Mouse (Mus musculus) sigmoid colon, adult 10 weeks (tissue): ENCODE data around the gene Olfr612. TPM values are rescaled to one million over a fixed set of nuclear protein-coding genes. Genes with fewer than 3 reads are reported as not detected.

Experiments used
- polyA plus RNA-seq: library from polyadenylated mRNA; stranded (reverse); fragments of 350-450 nt; fragmentation: Illumina TruSeq; extraction: RNeasy Lipid Tissue Mini Kit (QIAGEN cat#74804); gene quantifications from one replicate; pipeline ENCODE4 v1.2.3, GENCODE M21; 2014; ENCODE audit warnings: low read depth, low replicate concordance

The Olfr612 gene
- polyA plus RNA-seq, result not detected

GRCm38 (mm10) chr7:103542617-103543016 lies at the start of gene Olfr612:
Gene Olfr612, minus strand, starts transcription at chr7:103542717.

GRCm38 (mm10) chr7:103589803-103590202 lies 47.3 kb upstream of the Olfr612 start, which contains the start of gene Olfr618:
Gene Olfr618, plus strand, starts transcription at chr7:103590103.

DNA sequence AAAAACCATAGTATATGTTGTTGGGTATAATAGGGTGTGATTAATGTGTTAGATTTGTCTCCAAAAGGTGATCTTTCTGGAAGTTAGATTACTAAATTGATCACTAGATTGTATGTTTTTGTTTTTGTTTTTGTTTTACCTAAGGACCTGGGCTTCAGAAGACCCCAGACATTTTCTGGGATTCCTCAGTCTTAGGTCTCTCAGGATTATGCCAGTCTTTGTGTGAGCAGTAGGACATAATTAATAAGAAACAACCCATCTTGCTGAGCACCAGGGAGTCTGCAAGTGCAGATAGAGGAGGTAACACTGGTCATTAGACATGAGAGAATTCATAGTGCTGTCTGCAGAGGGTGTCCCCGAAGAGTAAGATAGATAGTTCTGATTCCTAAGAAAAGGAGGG lies 30.2 kb upstream of the Olfr612 start, which contains the start of gene Olfr617:
TSS of gene Olfr617 (plus strand) at position 301 of the 400 bp plus-strand sequence.

GRCm38 (mm10) chr7:103569043-103569442 lies 26.5 kb upstream of the Olfr612 start, which contains the start of gene Olfr616:
Gene Olfr616, minus strand, starts transcription at chr7:103569143.

DNA sequence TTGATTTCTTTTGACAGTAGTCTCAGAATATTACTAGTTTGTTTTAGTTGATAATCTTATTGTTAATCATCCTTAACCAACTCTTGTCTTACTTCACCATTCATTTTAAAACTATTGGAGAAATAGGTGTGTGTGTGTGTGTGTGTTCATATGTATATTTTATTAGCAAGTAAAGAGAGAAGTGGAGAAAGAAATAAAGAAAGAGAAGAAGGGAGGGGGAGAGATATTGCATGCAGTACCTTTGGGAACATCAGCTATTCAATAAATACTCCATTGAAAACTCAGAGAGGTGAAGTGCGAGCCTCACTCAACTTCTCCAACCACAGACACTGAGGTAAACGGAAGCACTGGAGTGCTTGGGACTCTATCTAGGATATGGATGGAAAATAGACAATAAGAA lies 13.3 kb upstream of the Olfr612 start, which contains the start of gene Olfr615:
TSS of gene Olfr615 (plus strand) at position 301 of the 400 bp plus-strand sequence.

GRCm38 (mm10) chr7:103547774-103548173 lies 5.3 kb upstream of the Olfr612 start, which contains the start of gene Olfr613:
Gene Olfr613, plus strand, starts transcription at chr7:103548074.

GRCm38 (mm10) chr7:103520746-103521145 lies 21.8 kb downstream of the Olfr612 start, which contains the start of gene Olfr611:
Gene Olfr611, minus strand, starts transcription at chr7:103520846.

GRCm38 (mm10) chr7:103512022-103512421 lies 30.5 kb downstream of the Olfr612 start, which contains the start of gene Olfr610:
Gene Olfr610, minus strand, starts transcription at chr7:103512122.

GRCm38 (mm10) chr7:103497962-103498361 lies 44.6 kb downstream of the Olfr612 start, which contains the start of gene Olfr609:
Gene Olfr609, minus strand, starts transcription at chr7:103498062.

Other genes with a start within 250 kb of the Olfr612 start
- gene Olfr596, start 237.1 kb downstream of the Olfr612 start, polyA plus RNA-seq, result not detected
- not detected for gene Olfr597, start 226.4 kb downstream of the Olfr612 start, polyA plus RNA-seq
- not detected for gene Olfr598, start 219.1 kb downstream of the Olfr612 start, polyA plus RNA-seq
- not detected for gene Olfr599, start 206.8 kb downstream of the Olfr612 start, polyA plus RNA-seq
- not detected for gene Olfr600, start 193.0 kb downstream of the Olfr612 start, polyA plus RNA-seq
- not detected for gene Olfr601, start 180.1 kb downstream of the Olfr612 start, polyA plus RNA-seq
- gene Olfr603, start 156.5 kb downstream of the Olfr612 start, polyA plus RNA-seq, result not detected
- not detected for gene Usp17lc, start 127.6 kb downstream of the Olfr612 start, polyA plus RNA-seq
- gene Olfr605, start 97.3 kb downstream of the Olfr612 start, polyA plus RNA-seq, result not detected
- gene Olfr606, start 93.7 kb downstream of the Olfr612 start, polyA plus RNA-seq, result not detected
- not detected for gene Olfr607, start 78.6 kb downstream of the Olfr612 start, polyA plus RNA-seq
- not detected for gene Olfr608, start 72.8 kb downstream of the Olfr612 start, polyA plus RNA-seq
- not detected for gene Olfr609, start 44.7 kb downstream of the Olfr612 start, polyA plus RNA-seq
- gene Olfr610, start 30.6 kb downstream of the Olfr612 start, polyA plus RNA-seq, result not detected
- gene Olfr611, start 21.9 kb downstream of the Olfr612 start, polyA plus RNA-seq, result not detected
- gene Olfr613, start 5.4 kb upstream of the Olfr612 start, polyA plus RNA-seq, result not detected
- gene Olfr615, start 13.4 kb upstream of the Olfr612 start, polyA plus RNA-seq, result not detected
- gene Olfr616, start 26.4 kb upstream of the Olfr612 start, polyA plus RNA-seq, result not detected
- gene Olfr617, start 30.3 kb upstream of the Olfr612 start, polyA plus RNA-seq, result not detected
- gene Olfr618, start 47.4 kb upstream of the Olfr612 start, polyA plus RNA-seq, result not detected
- not detected for gene Olfr619, start 57.9 kb upstream of the Olfr612 start, polyA plus RNA-seq
- not detected for gene Olfr620, start 69.8 kb upstream of the Olfr612 start, polyA plus RNA-seq
- gene Olfr622, start 100.0 kb upstream of the Olfr612 start, polyA plus RNA-seq, result not detected
- gene Olfr623, start 121.0 kb upstream of the Olfr612 start, polyA plus RNA-seq, result not detected
- 0.38 TPM for gene Olfr624, start 128.5 kb upstream of the Olfr612 start, polyA plus RNA-seq
- gene Olfr625-ps1, start 140.0 kb upstream of the Olfr612 start, polyA plus RNA-seq, result not detected
- not detected for gene Olfr243, start 172.0 kb upstream of the Olfr612 start, polyA plus RNA-seq
- gene Olfr628, start 187.7 kb upstream of the Olfr612 start, polyA plus RNA-seq, result not detected
- gene Olfr629, start 202.2 kb upstream of the Olfr612 start, polyA plus RNA-seq, result not detected
- not detected for gene Olfr630, start 214.6 kb upstream of the Olfr612 start, polyA plus RNA-seq
- gene Olfr69, start 228.9 kb upstream of the Olfr612 start, polyA plus RNA-seq, result not detected
- not detected for gene Olfr68, start 237.0 kb upstream of the Olfr612 start, polyA plus RNA-seq
- gene Olfr67, start 249.1 kb upstream of the Olfr612 start, polyA plus RNA-seq, result not detected